Mouse (Mus musculus) liver, adult 2 months (tissue): ENCODE results near the gene Tmem169. TPM values are rescaled to one million over a fixed set of nuclear protein-coding genes. Genes with fewer than 3 reads are reported as not detected.

Experiments used
- DNase-seq: peaks from one replicate; pipeline ENCODE4 v3.0.0-alpha.2; 2011; ENCODE audit warnings: low read depth, low spot score; ENCODE audit errors: extremely low read depth
- H3K27ac ChIP-seq: fragments of 200-500 bp; replicated peaks from 2 replicates; pipeline ENCODE4 v1.5.1; 2012; ENCODE audit warnings: low read depth, mild to moderate bottlenecking, control low read depth, inconsistent platforms, low read length; ENCODE audit not compliant: insufficient read depth
- H3K27me3 ChIP-seq: fragments of 200-500 bp; 2 replicates; pipeline ENCODE4 v1.6.1; 2012; ENCODE audit warnings: mild to moderate bottlenecking, moderate library complexity, low read length, inconsistent platforms; ENCODE audit not compliant: control insufficient read depth, insufficient read depth
- H3K36me3 ChIP-seq: fragments of 200-500 bp; 2 replicates; pipeline ENCODE4 v1.6.1; 2012; ENCODE audit warnings: low read length, inconsistent platforms; ENCODE audit not compliant: control insufficient read depth, insufficient read depth
- H3K4me1 ChIP-seq: fragments of 200-500 bp; 2 replicates; pipeline ENCODE4 v1.6.1; 2011; ENCODE audit warnings: low read length; ENCODE audit not compliant: control insufficient read depth, insufficient read depth
- H3K4me3 ChIP-seq: fragments of 200-500 bp; 2 replicates; pipeline ENCODE4 v1.5.1; 2011; ENCODE audit warnings: low read depth, mild to moderate bottlenecking, control low read depth, low read length, moderate library complexity; ENCODE audit not compliant: insufficient read depth
- H3K79me2 ChIP-seq: fragments of 200-500 bp; 2 replicates; pipeline ENCODE4 v1.6.1; 2012; ENCODE audit warnings: inconsistent platforms, mild to moderate bottlenecking, low read length, moderate library complexity; ENCODE audit not compliant: control insufficient read depth, insufficient read depth
- H3K9ac ChIP-seq: fragments of 200-500 bp; 2 replicates; pipeline ENCODE4 v1.6.1; 2012; ENCODE audit warnings: low read depth, mild to moderate bottlenecking, control low read depth, inconsistent platforms, low read length
- CTCF ChIP-seq: fragments of 200-500 bp; IDR thresholded peaks from 2 replicates; pipeline ENCODE4 v1.5.1; 2011; ENCODE audit warnings: low read depth, low read length, control low read depth
- POLR2A ChIP-seq: fragments of 200-500 bp; IDR thresholded peaks from 2 replicates; pipeline ENCODE4 v1.6.1; 2011; ENCODE audit warnings: low read length, control low read depth; ENCODE audit not compliant: insufficient read depth; ENCODE audit errors: extremely low read depth
- WGBS: fragments of 180-500 bp; shearing (Covaris S2); methylation state at CpG from one replicate; pipeline ENCODE4 v1.1.7; 2018; 5-methylcytosine and 5-hydroxymethylcytosine counted together
- polyA plus RNA-seq: library from polyadenylated mRNA; depleted of rRNA; stranded (reverse); fragments of >200 nt; gene quantifications from 2 replicates; pipeline ENCODE4 v1.2.3, GENCODE M21; 2012
- total RNA-seq: library from RNA; depleted of rRNA; stranded (reverse); fragments of >200 nt; gene quantifications from 2 replicates; pipeline ENCODE4 v1.2.3, GENCODE M21; 2014

Gene Tmem169
- total and polyA plus RNA-seq, 2 experiments: 0.16 to 0.18 TPM

DNA sequence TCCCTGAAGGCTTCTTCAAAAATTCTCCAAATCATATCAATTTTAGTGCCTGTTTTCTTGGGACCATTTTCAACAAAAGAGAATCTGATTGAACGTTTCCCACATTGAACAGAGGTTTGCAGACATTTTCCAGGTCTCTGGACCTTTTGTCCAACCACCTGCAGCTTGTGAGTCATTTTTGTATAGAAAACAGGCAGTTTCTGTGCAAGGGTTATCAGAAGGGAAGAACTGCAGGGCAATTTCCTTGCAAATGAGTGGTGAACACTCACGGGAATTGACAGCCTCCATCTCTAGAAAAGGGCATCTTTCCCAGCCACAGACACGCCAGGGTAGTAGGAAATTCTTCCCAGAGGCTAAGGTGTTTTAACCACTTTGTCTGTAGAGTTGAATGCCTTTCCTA, 22.1 kb downstream of the Tmem169 start:
- no peaks in the 10 kb centered on the region for H3K36me3 ChIP-seq
- no peak for DNase-seq
- no peak overlapping the region for H3K9ac ChIP-seq
- no peak overlapping the region for H3K27ac ChIP-seq
- H3K4me3 ChIP-seq: no peak overlapping the region
- no peaks in the 10 kb centered on the region for H3K79me2 ChIP-seq
- WGBS: 81% methylated on average over 3 of the region's 3 CpGs
- no peaks in the 10 kb centered on the region for H3K27me3 ChIP-seq
- no peak for TF ChIP-seq CTCF
- TF ChIP-seq POLR2A: no peak
- H3K4me1 ChIP-seq: no peaks in the 10 kb centered on the region

DNA sequence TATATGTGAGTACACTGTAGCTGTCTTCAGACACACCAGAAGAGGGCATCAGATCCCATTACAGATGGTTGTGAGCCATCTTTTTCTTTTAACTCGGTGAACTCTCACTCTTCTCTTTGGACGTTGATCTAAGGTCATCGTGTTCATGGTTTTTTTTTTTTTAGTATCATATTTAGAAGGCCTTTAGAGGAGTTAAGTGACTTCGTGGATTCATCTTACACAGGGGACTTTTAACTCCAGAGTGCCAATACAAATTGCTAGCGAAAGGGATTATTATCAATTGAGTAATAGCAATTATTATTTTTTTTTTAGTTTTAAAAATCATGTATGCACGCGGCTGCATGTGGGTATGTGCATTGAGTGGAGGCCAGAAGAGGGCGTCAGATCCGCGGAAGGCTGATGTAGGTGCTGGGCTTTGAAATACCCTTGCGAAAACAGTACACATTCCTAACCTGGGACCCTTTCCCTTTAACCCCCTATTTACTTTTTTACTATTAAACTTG, 22.6 kb downstream of the Tmem169 start:
- H3K9ac ChIP-seq: no peak overlapping the region
- DNase-seq: peak; percentile 79

DNA sequence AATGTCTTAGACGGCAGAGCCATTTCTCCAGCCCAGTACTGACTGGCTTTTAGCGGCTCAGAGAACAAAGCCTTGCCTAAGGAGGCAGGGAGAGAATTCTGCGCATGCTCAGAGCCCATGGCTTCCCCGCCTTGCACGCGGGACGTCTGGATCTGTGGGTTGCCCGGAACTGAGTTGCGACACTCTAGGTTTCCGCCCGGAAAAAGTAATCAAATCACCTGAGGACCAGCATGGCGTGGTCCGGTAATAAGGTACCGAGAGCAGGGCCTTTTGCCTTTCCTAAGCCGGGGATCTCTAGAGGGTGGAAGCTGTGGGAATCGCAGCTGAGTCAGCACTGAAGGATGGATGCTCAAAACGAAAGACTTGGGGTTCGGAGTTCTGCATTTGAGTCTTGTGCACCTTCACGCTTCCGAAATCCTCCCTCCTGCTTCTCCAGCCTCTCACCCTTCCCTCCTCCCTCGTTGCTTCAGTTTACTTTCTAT, 23.2 kb downstream of the Tmem169 start, which contains the start of gene Xrcc5:
TSS of gene Xrcc5 (plus strand) at position 105 of the 482 bp plus-strand sequence.
- Histone ChIP-seq H3K4me1 (no peaks in the 10 kb centered on the region), H3K4me3 (peak within 1 kb of the TSS; percentile 59), H3K27ac (peak within 1 kb of the TSS; percentile 85), H3K9ac (peak within 1 kb of the TSS; percentile 59), H3K27me3 (no peaks in the 10 kb centered on the region), H3K36me3 (no peaks in the 10 kb centered on the region), H3K79me2 (no peaks in the 10 kb centered on the region)
- no peak for TF ChIP-seq CTCF
- 0 out of 2 replicates have a peak, but pooled peaks have one; percentile 21 for TF ChIP-seq POLR2A
- WGBS: under 1% methylated on average over 21 of the region's 21 CpGs
- DNase-seq: peak; percentile 89

More for the DNA sequence above, 22.6 kb downstream of the Tmem169 start:
- H3K36me3 ChIP-seq: no peaks in the 10 kb centered on the region
- H3K4me3 ChIP-seq: peak overlapping the region; percentile 59; the same call in 1 of the 2 replicates
- peak overlapping the region; percentile 85 for H3K27ac ChIP-seq
- no peak for TF ChIP-seq POLR2A
- peak; percentile 73 for TF ChIP-seq CTCF
- H3K27me3 ChIP-seq: no peaks in the 10 kb centered on the region
- H3K4me1 ChIP-seq: no peaks in the 10 kb centered on the region
- H3K79me2 ChIP-seq: no peaks in the 10 kb centered on the region
- WGBS: under 1% methylated on average over 11 of the region's 11 CpGs

DNA sequence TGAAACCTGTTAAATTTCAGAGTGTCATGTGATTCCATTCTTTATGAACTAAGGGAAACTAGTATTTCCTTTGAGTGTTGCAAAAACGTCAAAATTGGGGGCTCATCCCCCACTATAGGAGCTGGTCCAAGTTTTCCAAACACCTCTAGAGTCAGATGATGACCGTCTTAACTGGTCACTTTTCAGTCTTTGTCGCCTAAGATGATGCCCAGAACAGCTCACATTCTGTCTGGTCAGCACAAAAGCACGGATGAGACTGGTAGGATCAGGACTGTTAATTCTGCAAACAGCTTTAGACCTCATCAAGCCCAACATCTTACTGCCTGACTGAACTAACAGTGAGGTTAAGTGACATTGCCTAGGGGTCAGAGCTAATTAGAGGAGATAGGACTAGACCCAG, 24.8 kb downstream of the Tmem169 start:
- 76% methylated on average over 4 of the region's 4 CpGs for WGBS
- Histone ChIP-seq H3K36me3 (0 out of 2 replicates have a peak, but pooled peaks cover 2% of the 10 kb centered on the region), H3K27ac (no peak overlapping the region), H3K4me3 (no peak overlapping the region), H3K9ac (no peak overlapping the region), H3K27me3 (no peaks in the 10 kb centered on the region), H3K79me2 (no peaks in the 10 kb centered on the region), H3K4me1 (no peaks in the 10 kb centered on the region)
- DNase-seq: no peak
- TF ChIP-seq POLR2A (no peak), CTCF (no peak)

DNA sequence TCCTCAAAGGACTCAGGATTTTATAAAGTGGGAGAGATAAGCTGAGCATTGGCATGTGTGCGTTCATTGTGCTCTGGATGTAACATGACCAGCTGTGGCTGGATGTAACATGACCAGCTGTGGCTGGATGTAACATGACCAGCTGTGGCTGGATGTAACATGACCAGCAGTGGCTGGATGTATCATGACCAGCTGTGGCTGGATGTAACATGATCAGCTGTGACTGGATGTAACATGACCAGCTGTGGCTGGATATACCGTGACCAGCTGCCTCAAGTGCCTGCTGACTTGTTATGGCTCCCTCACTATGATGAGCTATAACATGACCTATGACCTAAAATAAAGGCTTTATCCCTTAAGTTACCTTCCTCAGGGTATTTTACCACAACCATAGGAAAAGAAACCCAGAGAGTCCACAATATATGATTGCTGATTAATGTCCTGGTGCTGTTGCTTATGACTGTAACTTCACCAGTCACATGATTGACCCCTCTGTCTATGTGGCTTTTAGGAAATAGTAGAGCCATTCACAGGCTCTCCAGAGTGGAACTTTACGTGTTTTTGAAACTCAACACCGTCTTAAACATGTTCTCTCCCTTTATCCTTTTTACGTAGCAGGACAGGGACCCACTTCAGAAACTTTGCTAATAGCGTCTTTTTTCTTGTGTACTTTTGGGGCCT, 25.7 kb downstream of the Tmem169 start:
- TF ChIP-seq CTCF: no peak
- DNase-seq: no peak
- WGBS: 93% methylated on average over 6 of the region's 6 CpGs
- Histone ChIP-seq H3K27me3 (no peaks in the 10 kb centered on the region), H3K4me1 (no peaks in the 10 kb centered on the region), H3K79me2 (no peaks in the 10 kb centered on the region), H3K4me3 (no peak overlapping the region), H3K27ac (no peak overlapping the region), H3K36me3 (0 out of 2 replicates have a peak, but pooled peaks cover 2% of the 10 kb centered on the region), H3K9ac (no peak overlapping the region)

DNA sequence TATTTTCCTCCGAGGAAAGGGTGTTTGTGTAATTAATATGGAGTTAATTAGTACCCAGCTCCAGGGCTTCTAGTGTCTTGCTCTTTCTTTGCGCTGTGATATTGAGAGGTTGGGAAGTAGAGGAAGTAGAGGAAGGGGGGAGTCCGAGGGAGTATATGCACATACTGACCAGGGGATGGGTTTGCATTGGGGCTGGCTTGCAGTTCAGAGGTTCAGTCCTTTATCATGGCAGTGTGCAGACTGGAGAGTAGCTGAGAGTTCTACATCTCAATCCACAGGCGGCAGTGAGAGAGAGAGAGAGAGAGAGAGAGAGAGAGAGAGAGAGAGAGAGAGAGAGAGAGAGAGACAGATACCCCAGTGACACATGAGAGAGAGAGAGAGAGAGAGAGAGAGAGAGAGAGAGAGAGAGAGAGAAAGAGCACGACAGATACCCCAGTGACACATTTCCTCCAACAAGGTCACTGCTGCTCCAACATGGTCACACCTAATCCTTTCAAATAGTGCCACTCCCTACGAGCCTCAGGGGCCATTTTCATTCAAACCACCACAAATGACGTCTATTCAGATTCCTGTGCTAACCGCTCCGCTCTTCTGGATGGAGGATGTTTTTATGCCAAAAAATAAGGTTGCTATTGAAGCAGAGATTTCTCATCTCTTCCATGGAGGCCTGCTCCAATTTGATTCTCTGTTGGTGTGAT, 28.7 kb downstream of the Tmem169 start:
- no peak overlapping the region for H3K9ac ChIP-seq
- H3K79me2 ChIP-seq: no peaks in the 10 kb centered on the region
- no peak for DNase-seq
- WGBS: 89% methylated on average over 9 of the region's 9 CpGs
- no peaks in the 10 kb centered on the region for H3K4me1 ChIP-seq
- peaks cover 14% of the 10 kb centered on the region; the same call in 1 of the 2 replicates for H3K36me3 ChIP-seq
- H3K4me3 ChIP-seq: no peak overlapping the region
- no peak overlapping the region for H3K27ac ChIP-seq
- no peaks in the 10 kb centered on the region for H3K27me3 ChIP-seq
- TF ChIP-seq CTCF (no peak), POLR2A (no peak)
